Mouse (Mus musculus): Measurements from ENCODE around the gene Stk24.
"Not testable (repeated sequence)": the region's sequence is repeated elsewhere in the genome, so short reads cannot be mapped to it uniquely, and the experiment has no call there.

Gene Stk24

GRCm38 (mm10) chr14:121379827-121380145, at the start of gene Stk24:
Gene Stk24, minus strand, starts transcription at chr14:121380011.
- no peak for DNase-seq (ENCODE audit: low spot score in 2 of 2)

- DNase-seq (ENCODE audit: low spot score in 2 of 2): no peak
Measured at GRCm38 (mm10) chr14:121428148-121428547, 48.3 kb upstream of the Stk24 start.

- DNase-seq (ENCODE audit: low spot score in 2 of 2): no peak
Measured at GRCm38 (mm10) chr14:121426743-121427142, 46.9 kb upstream of the Stk24 start.

- no peak for DNase-seq (ENCODE audit: low spot score in 2 of 2)
Measured at GRCm38 (mm10) chr14:121425004-121425793, 45.4 kb upstream of the Stk24 start.

- no peak for DNase-seq (ENCODE audit: low spot score in 2 of 2)
Measured at GRCm38 (mm10) chr14:121423341-121423751, 43.5 kb upstream of the Stk24 start.

GRCm38 (mm10) chr14:121422664-121423340, 43.0 kb upstream of the Stk24 start:
- DNase-seq (ENCODE audit: low spot score in 2 of 2): no peak

GRCm38 (mm10) chr14:121422000-121422399, 42.2 kb upstream of the Stk24 start:
- DNase-seq (ENCODE audit: low spot score in 2 of 2): no peak

GRCm38 (mm10) chr14:121417594-121417993, 37.8 kb upstream of the Stk24 start:
- DNase-seq (ENCODE audit: low spot score in 2 of 2): peak; percentile 7 to 8

GRCm38 (mm10) chr14:121416626-121417319, 37.0 kb upstream of the Stk24 start:
- DNase-seq (ENCODE audit: low spot score in 2 of 2): no peak

GRCm38 (mm10) chr14:121414635-121415241, 34.9 kb upstream of the Stk24 start:
- DNase-seq (ENCODE audit: low spot score in 2 of 2): no peak

GRCm38 (mm10) chr14:121413726-121414125, 33.9 kb upstream of the Stk24 start:
- not testable (repeated sequence) for DNase-seq (ENCODE audit: low spot score in 2 of 2)

- no peak for DNase-seq (ENCODE audit: low spot score in 2 of 2)
Measured at GRCm38 (mm10) chr14:121408944-121409343, 29.1 kb upstream of the Stk24 start.

- DNase-seq (ENCODE audit: low spot score in 2 of 2): no peak
Measured at GRCm38 (mm10) chr14:121406943-121407342, 27.1 kb upstream of the Stk24 start.

- DNase-seq (ENCODE audit: low spot score in 2 of 2): no peak
Measured at GRCm38 (mm10) chr14:121405546-121405945, 25.7 kb upstream of the Stk24 start.

GRCm38 (mm10) chr14:121405120-121405519, 25.3 kb upstream of the Stk24 start:
- DNase-seq (ENCODE audit: low spot score in 2 of 2): no peak

GRCm38 (mm10) chr14:121399676-121400075, 19.9 kb upstream of the Stk24 start:
- no peak for DNase-seq (ENCODE audit: low spot score in 2 of 2)

- DNase-seq (ENCODE audit: low spot score in 2 of 2): no peak
Measured at GRCm38 (mm10) chr14:121397471-121397870, 17.7 kb upstream of the Stk24 start.

- DNase-seq (ENCODE audit: low spot score in 2 of 2): no peak
Measured at GRCm38 (mm10) chr14:121395125-121395524, 15.3 kb upstream of the Stk24 start.

- DNase-seq (ENCODE audit: low spot score in 2 of 2): no peak
Measured at GRCm38 (mm10) chr14:121391927-121392326, 12.1 kb upstream of the Stk24 start.

- DNase-seq (ENCODE audit: low spot score in 2 of 2): no peak
Measured at GRCm38 (mm10) chr14:121387760-121388159, 7.9 kb upstream of the Stk24 start.

- peak in 1 of 2 experiments; percentile 33 for DNase-seq (ENCODE audit: low spot score in 2 of 2)
Measured at GRCm38 (mm10) chr14:121385440-121385839, 5.6 kb upstream of the Stk24 start.

GRCm38 (mm10) chr14:121383801-121384200, 4.0 kb upstream of the Stk24 start:
- DNase-seq (ENCODE audit: low spot score in 2 of 2): no peak

Data from frontal cortex, postnatal 36 days (tissue).